Mouse (Mus musculus): ENCODE measurements around the gene Mex3d. TPM values are rescaled to one million over a fixed set of nuclear protein-coding genes. Genes with fewer than 3 reads are reported as not detected.
A peak's percentile ranks its signal among the peaks of the same experiment; 100 is the strongest.

Mex3d gene
- polyA plus RNA-seq, 1 experiment, result 20.6 TPM

- TF ChIP-seq POLR2A (IDR thresholded peaks at IDR 0.05; ENCODE audit: low read depth, low read length), result no peak; the same call in 1 of the 2 replicates
- TF ChIP-seq CTCF (IDR thresholded peaks at IDR 0.05; ENCODE audit: extremely low read depth, insufficient read length, insufficient replicate concordance, low read depth, low read length), result no peak
- Histone ChIP-seq H3K27me3 (ENCODE audit: control insufficient read depth, insufficient read depth, low read length) (no peaks in the 10 kb centered on the region), H3K27ac (ENCODE audit: insufficient read depth, low read depth, low read length) (peak overlapping the region; percentile 69), H3K36me3 (ENCODE audit: control insufficient read depth, insufficient read depth, low read length) (peaks cover 45% of the 10 kb centered on the region), H3K4me1 (ENCODE audit: control insufficient read depth, insufficient read depth, insufficient read length, low read length) (peaks cover 57% of the 10 kb centered on the region), H3K4me3 (ENCODE audit: low read depth, low read length) (peak overlapping the region; percentile 27)
- 40% methylated on average over 9 of the region's 9 CpGs for WGBS
Measured at GRCm38 (mm10) chr10:80421651-80422472, 34.4 kb upstream of the Mex3d start.

DNA sequence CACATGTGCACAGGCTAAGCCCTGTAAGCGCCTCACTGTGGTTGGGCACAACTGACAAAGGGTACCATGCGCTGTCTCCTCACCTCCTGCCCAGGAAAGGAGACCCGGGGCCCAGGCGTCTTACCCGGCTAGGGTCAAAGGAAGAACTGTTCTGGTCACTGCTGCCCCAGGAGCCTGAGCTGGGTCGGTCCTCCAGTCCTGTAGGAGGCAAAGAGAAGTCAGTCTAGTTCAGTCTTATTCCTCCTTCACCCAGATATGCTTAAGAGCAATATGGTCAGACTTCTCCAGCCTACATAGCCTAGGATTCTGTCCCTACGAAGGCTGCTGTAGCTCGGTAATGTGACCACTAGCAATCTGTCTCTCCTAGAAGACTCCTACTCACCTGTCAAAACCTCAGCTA is 33.7 kb upstream of the Mex3d start:
- Histone ChIP-seq H3K27ac (ENCODE audit: insufficient read depth, low read depth, low read length) (peak overlapping the region; percentile 18), H3K27me3 (ENCODE audit: control insufficient read depth, insufficient read depth, low read length) (no peaks in the 10 kb centered on the region), H3K4me1 (ENCODE audit: control insufficient read depth, insufficient read depth, insufficient read length, low read length) (peaks cover 54% of the 10 kb centered on the region), H3K4me3 (ENCODE audit: low read depth, low read length) (no peak overlapping the region), H3K36me3 (ENCODE audit: control insufficient read depth, insufficient read depth, low read length) (peaks cover 44% of the 10 kb centered on the region)
- 89% methylated on average over 8 of the region's 8 CpGs for WGBS
- TF ChIP-seq CTCF (IDR thresholded peaks at IDR 0.05; ENCODE audit: extremely low read depth, insufficient read length, insufficient replicate concordance, low read depth, low read length), result no peak
- TF ChIP-seq POLR2A (IDR thresholded peaks at IDR 0.05; ENCODE audit: low read depth, low read length), result no peak

DNA sequence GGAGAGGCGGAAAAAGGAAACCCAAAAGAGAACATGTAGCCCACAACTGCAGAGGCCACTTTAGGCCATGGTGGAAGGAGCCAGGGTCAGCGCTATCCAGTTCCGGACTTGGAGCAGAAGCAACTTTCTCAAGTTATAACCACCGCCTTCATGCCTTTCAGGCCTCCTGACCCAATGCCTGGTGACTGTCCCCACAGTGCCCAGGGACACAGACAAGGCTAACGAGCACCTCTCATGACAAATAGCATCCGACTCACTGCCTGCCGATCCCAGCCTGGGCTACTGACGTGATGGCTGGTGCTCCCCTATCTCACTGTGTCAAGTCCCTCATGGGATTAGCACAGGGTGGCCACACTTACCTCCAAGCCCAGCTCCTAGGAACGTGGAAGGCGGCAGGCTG is 33.3 kb upstream of the Mex3d start:
- Histone ChIP-seq H3K4me3 (ENCODE audit: low read depth, low read length) (no peak overlapping the region), H3K27me3 (ENCODE audit: control insufficient read depth, insufficient read depth, low read length) (no peaks in the 10 kb centered on the region), H3K27ac (ENCODE audit: insufficient read depth, low read depth, low read length) (no peak overlapping the region), H3K36me3 (ENCODE audit: control insufficient read depth, insufficient read depth, low read length) (peaks cover 46% of the 10 kb centered on the region), H3K4me1 (ENCODE audit: control insufficient read depth, insufficient read depth, insufficient read length, low read length) (peaks cover 54% of the 10 kb centered on the region)
- TF ChIP-seq CTCF (IDR thresholded peaks at IDR 0.05; ENCODE audit: extremely low read depth, insufficient read length, insufficient replicate concordance, low read depth, low read length), result no peak
- WGBS, result 88% methylated on average over 10 of the region's 10 CpGs

DNA sequence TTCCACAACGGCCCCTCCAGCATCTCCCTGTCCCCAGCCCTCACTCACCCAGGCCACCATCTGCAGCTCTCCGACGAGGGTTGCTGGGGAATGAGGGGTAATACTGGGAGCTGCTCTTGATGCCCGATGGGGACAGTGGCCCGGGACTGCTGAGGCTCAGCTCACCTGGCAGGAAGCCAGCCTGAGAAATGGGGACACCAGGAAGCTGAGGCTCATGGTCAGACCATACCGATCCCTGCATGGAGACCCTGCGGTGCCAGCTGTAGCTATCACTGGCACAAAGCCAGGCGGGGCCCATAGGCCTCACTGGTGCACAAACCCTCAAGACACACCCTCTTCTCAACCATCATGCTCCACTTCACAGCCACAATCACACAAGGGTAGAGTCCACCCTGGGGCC is 32.0 kb upstream of the Mex3d start:
- no peaks in the 10 kb centered on the region for H3K27me3 ChIP-seq (ENCODE audit: control insufficient read depth, insufficient read depth, low read length)
- H3K27ac ChIP-seq (ENCODE audit: insufficient read depth, low read depth, low read length), result peak overlapping the region; percentile 41; the same call in 1 of the 2 replicates
- TF ChIP-seq POLR2A (IDR thresholded peaks at IDR 0.05; ENCODE audit: low read depth, low read length) (no peak), CTCF (IDR thresholded peaks at IDR 0.05; ENCODE audit: extremely low read depth, insufficient read length, insufficient replicate concordance, low read depth, low read length) (no peak)
- no peak overlapping the region for H3K4me3 ChIP-seq (ENCODE audit: low read depth, low read length)
- WGBS, result 25% methylated on average over 8 of the region's 8 CpGs
- peaks cover 49% of the 10 kb centered on the region for H3K36me3 ChIP-seq (ENCODE audit: control insufficient read depth, insufficient read depth, low read length)
- H3K4me1 ChIP-seq (ENCODE audit: control insufficient read depth, insufficient read depth, insufficient read length, low read length), result peaks cover 53% of the 10 kb centered on the region

- 28% methylated on average over 3 of the region's 3 CpGs for WGBS
- H3K4me1 ChIP-seq (ENCODE audit: control insufficient read depth, insufficient read depth, insufficient read length, low read length), result peaks cover 43% of the 10 kb centered on the region
- no peak overlapping the region for H3K4me3 ChIP-seq (ENCODE audit: low read depth, low read length)
- H3K36me3 ChIP-seq (ENCODE audit: control insufficient read depth, insufficient read depth, low read length), result peaks cover 55% of the 10 kb centered on the region
- no peak overlapping the region for H3K27ac ChIP-seq (ENCODE audit: insufficient read depth, low read depth, low read length)
- no peaks in the 10 kb centered on the region for H3K27me3 ChIP-seq (ENCODE audit: control insufficient read depth, insufficient read depth, low read length)
- TF ChIP-seq POLR2A (IDR thresholded peaks at IDR 0.05; ENCODE audit: low read depth, low read length) (no peak), CTCF (IDR thresholded peaks at IDR 0.05; ENCODE audit: extremely low read depth, insufficient read length, insufficient replicate concordance, low read depth, low read length) (no peak)
Measured at GRCm38 (mm10) chr10:80418311-80418710, 30.9 kb upstream of the Mex3d start.

GRCm38 (mm10) chr10:80417841-80418240 is 30.4 kb upstream of the Mex3d start:
- 98% methylated on average over 1 of the region's 1 CpGs for WGBS
- H3K27ac ChIP-seq (ENCODE audit: insufficient read depth, low read depth, low read length), result no peak overlapping the region
- no peaks in the 10 kb centered on the region for H3K27me3 ChIP-seq (ENCODE audit: control insufficient read depth, insufficient read depth, low read length)
- H3K4me3 ChIP-seq (ENCODE audit: low read depth, low read length), result no peak overlapping the region
- H3K4me1 ChIP-seq (ENCODE audit: control insufficient read depth, insufficient read depth, insufficient read length, low read length), result peaks cover 39% of the 10 kb centered on the region
- H3K36me3 ChIP-seq (ENCODE audit: control insufficient read depth, insufficient read depth, low read length), result peaks cover 59% of the 10 kb centered on the region
- TF ChIP-seq POLR2A (IDR thresholded peaks at IDR 0.05; ENCODE audit: low read depth, low read length) (no peak), CTCF (IDR thresholded peaks at IDR 0.05; ENCODE audit: extremely low read depth, insufficient read length, insufficient replicate concordance, low read depth, low read length) (no peak)

GRCm38 (mm10) chr10:80417371-80417770 is 29.9 kb upstream of the Mex3d start:
- 96% methylated on average over 10 of the region's 10 CpGs for WGBS
- no peak for TF ChIP-seq POLR2A (IDR thresholded peaks at IDR 0.05; ENCODE audit: low read depth, low read length)
- no peak for TF ChIP-seq CTCF (IDR thresholded peaks at IDR 0.05; ENCODE audit: extremely low read depth, insufficient read length, insufficient replicate concordance, low read depth, low read length)
- Histone ChIP-seq H3K4me3 (ENCODE audit: low read depth, low read length) (no peak overlapping the region), H3K27ac (ENCODE audit: insufficient read depth, low read depth, low read length) (no peak overlapping the region), H3K36me3 (ENCODE audit: control insufficient read depth, insufficient read depth, low read length) (peaks cover 64% of the 10 kb centered on the region), H3K4me1 (ENCODE audit: control insufficient read depth, insufficient read depth, insufficient read length, low read length) (peaks cover 38% of the 10 kb centered on the region), H3K27me3 (ENCODE audit: control insufficient read depth, insufficient read depth, low read length) (no peaks in the 10 kb centered on the region)
